Mouse (Mus musculus) thymus, adult 2 months (tissue): Measurements from ENCODE around the gene Abce1. TPM values are rescaled to one million over a fixed set of nuclear protein-coding genes. Genes with fewer than 3 reads are reported as not detected.

Experiments used
- DNase-seq: peaks from one replicate; pipeline ENCODE4 v3.0.0; 2021
- H3K27ac ChIP-seq: fragments of 200-500 bp; 2 replicates; pipeline ENCODE4 v1.5.1; 2012; ENCODE audit warnings: low read length, control low read depth; ENCODE audit not compliant: control insufficient read depth, insufficient read depth
- H3K27me3 ChIP-seq: fragments of 200-500 bp; 2 replicates; pipeline ENCODE4 v1.6.1; 2012; ENCODE audit warnings: mild to moderate bottlenecking, low read length, moderate library complexity, mixed read lengths; ENCODE audit not compliant: control insufficient read depth, insufficient read depth
- H3K36me3 ChIP-seq: fragments of 200-500 bp; 2 replicates; pipeline ENCODE4 v1.6.1; 2012; ENCODE audit warnings: mild to moderate bottlenecking, low read length, moderate library complexity; ENCODE audit not compliant: control insufficient read depth, insufficient read depth
- H3K4me1 ChIP-seq: fragments of 200-500 bp; replicated peaks from 2 replicates; pipeline ENCODE4 v1.6.1; 2012; ENCODE audit warnings: low read length; ENCODE audit not compliant: control insufficient read depth, insufficient read depth
- H3K4me3 ChIP-seq: fragments of 200-500 bp; 2 replicates; pipeline ENCODE4 v1.5.1; 2012; ENCODE audit warnings: mild to moderate bottlenecking, low read length, control low read depth, moderate library complexity; ENCODE audit not compliant: control insufficient read depth, insufficient read depth
- CTCF ChIP-seq: fragments of 200-500 bp; IDR thresholded peaks from 2 replicates; pipeline ENCODE4 v1.5.1; 2012; ENCODE audit warnings: mild to moderate bottlenecking, control low read depth, low read length, moderate library complexity, borderline replicate concordance; ENCODE audit not compliant: control insufficient read depth, poor library complexity, insufficient read depth; ENCODE audit errors: extremely low read depth
- POLR2A ChIP-seq: fragments of 200-500 bp; IDR thresholded peaks from 2 replicates; pipeline ENCODE4 v1.6.1; 2012; ENCODE audit warnings: mild to moderate bottlenecking, low read length, control low read depth, moderate library complexity; ENCODE audit not compliant: control insufficient read depth, poor library complexity, insufficient read depth; ENCODE audit errors: extremely low read depth
- WGBS: fragments of 180-500 bp; shearing (Covaris S2); methylation state at CpG from one replicate; pipeline ENCODE4 v1.1.7; 2018; 5-methylcytosine and 5-hydroxymethylcytosine counted together
- polyA plus RNA-seq: library from polyadenylated mRNA; depleted of rRNA; stranded (reverse); fragments of >200 nt; gene quantifications from 2 replicates; pipeline ENCODE4 v1.2.3, GENCODE M21; 2012

Abce1 gene
- polyA plus RNA-seq, 1 experiment: 20.2 TPM

DNA sequence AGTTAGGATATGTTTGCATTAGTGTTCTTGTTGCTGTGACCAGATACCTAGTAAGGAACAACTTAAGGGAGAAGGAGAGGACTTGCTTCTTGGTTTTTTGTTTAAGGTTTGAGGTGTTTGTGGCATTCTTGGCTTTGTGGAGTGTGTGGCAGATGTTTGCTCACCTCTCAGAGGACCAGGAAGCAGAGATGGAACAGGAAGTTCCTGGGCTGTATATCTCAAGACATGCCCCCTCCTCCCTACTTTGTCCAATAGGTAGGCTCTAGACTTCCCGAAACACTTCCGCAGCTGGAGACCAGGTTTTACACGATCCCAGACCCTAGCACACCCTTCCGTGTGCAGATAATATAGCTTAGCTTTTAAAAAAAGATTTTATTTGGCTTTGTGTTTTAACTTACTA, 62.0 kb downstream of the Abce1 start:
- whole genome bisulfite sequencing: 95% methylated on average over 4 of the region's 4 CpGs
- H3K36me3 ChIP-seq: peaks cover 13% of the 10 kb centered on the region
- TF ChIP-seq CTCF: no peak
- no peak for TF ChIP-seq POLR2A
- H3K4me1 ChIP-seq: peaks cover 3% of the 10 kb centered on the region; the same call in 1 of the 2 replicates
- 0 out of 2 replicates have a peak overlapping the region, but pooled peaks have one; percentile 41 for H3K27ac ChIP-seq
- DNase-seq: no peak
- no peaks in the 10 kb centered on the region for H3K27me3 ChIP-seq
- H3K4me3 ChIP-seq: no peak overlapping the region

DNA sequence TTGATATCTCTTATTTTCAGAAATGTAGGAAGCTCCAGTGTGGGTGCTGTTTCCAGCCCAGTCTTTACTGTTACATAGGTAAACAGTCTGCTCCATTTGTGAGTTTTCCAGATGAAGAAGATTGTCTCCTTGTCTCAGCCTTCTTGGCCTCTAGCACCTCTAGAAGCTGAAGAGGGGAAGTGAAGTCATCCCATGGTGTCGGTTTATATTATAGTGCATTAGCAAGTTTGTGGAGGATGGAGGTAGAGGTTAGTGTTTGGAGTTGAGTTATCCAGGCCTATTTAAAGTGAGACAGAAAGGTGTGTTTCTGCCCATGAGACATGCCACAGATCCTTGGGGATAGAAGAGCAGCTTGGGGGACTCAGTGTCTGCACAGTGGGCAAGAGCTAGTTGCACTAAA, 70.4 kb downstream of the Abce1 start:
- no peak overlapping the region for H3K27ac ChIP-seq
- no peaks in the 10 kb centered on the region for H3K27me3 ChIP-seq
- TF ChIP-seq POLR2A (no peak), CTCF (no peak)
- no peak for DNase-seq
- peaks cover 8% of the 10 kb centered on the region; the same call in 1 of the 2 replicates for H3K36me3 ChIP-seq
- H3K4me3 ChIP-seq: no peak overlapping the region
- WGBS: 5% methylated on average over 1 of the region's 1 CpGs
- H3K4me1 ChIP-seq: no peaks in the 10 kb centered on the region

DNA sequence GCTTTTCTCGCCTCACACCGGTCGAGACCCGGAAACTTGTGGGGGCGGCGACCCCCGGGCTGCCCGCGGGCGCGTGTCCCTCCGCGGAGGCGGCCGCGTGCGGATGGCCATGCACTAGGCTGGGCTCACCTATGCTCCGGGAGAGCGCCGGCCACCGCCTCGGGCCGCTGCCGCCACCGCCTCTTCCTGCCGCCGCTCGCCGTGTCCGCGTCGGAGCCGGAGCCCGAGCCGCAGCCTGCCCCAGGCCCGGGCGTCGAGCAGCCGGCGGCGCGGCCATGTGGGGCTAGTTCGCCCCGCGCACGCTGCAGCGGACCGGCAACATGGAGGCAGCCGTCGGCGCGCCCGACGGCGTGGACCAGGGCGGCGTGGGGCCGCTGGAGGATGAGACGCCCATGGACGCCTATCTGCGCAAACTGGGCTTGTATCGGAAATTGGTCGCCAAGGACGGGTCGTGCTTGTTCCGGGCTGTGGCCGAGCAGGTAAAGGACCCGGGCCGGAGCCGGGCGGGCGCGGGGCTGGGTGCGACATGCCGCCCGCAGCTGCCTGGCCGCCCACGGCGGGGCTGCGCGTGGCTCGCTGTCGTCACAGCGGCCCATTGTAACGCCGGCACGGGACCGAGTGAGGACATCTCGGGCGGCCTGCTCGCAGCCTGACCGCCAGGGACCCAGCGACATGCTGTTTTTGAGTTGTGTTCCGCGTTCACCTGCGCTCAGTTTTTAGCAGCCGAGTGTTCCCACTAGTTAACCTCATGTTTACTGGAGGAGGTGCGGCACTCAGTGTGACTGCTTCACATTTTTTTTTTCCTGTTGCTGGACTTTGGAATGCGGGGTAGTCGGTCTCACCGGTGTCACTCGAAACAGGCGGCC, 71.7 kb downstream of the Abce1 start, which contains the start of gene Otud4:
TSS of gene Otud4 (plus strand) at position 33 of the 866 bp plus-strand sequence.
- DNase-seq: peak; percentile 47
- WGBS: under 1% methylated on average over 103 of the region's 103 CpGs
- Histone ChIP-seq H3K4me3 (peak within 1 kb of the TSS; percentile 79), H3K36me3 (peaks cover 4% of the 10 kb centered on the region; the same call in 1 of the 2 replicates), H3K27ac (peak within 1 kb of the TSS; percentile 82), H3K27me3 (no peaks in the 10 kb centered on the region), H3K4me1 (no peaks in the 10 kb centered on the region)
- TF ChIP-seq CTCF (no peak), POLR2A (no peak)

DNA sequence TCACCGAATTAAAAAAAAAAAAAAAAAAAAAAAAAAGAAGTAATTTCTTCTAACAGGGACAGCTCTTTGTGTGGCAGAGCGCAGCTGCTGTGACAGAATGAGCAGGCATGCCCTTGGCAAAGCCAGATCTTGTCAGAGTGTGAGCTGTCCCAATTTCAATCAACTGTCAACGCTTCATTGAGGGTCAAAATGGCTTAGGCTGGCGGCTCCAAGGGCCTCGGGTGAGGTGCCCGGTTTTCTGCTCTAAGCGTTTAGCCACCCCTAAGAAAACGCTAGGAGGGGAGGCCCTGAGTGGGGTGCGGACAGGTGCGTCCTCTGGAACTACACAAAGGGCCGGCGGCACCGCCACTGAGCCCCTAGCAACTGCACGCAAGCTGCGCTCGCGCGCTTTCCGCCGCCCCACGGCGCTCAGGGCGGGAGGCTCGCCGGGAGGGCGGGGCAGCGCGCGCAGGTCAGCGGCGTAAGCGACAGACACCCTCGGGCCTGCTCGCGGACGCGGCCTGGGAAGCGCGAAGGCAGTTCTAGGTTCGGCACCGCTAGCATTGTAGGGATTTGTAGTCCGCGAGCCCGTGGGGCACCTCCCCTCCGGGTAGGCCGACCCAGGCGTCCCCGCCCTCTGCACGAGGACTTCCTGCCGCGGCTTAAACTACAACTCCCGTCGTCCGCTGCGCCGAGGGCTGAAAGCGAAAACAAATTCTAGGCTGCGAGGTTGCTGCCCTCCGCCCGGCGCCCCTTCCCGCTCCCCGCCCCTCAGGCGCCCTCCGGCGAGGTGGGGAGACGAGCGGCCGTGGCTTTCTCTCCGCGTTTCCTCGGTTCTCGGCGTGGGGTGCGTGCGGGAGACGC, 72.6 kb downstream of the Abce1 start:
- Histone ChIP-seq H3K27ac (peak overlapping the region; percentile 82), H3K4me3 (peak overlapping the region; percentile 79), H3K27me3 (no peaks in the 10 kb centered on the region), H3K36me3 (no peaks in the 10 kb centered on the region), H3K4me1 (no peaks in the 10 kb centered on the region)
- TF ChIP-seq CTCF: 0 out of 2 replicates have a peak, but pooled peaks have one; percentile 13
- TF ChIP-seq POLR2A: peak; percentile 87
- peak; percentile 98 for DNase-seq
- under 1% methylated on average over 77 of the region's 77 CpGs for WGBS

DNA sequence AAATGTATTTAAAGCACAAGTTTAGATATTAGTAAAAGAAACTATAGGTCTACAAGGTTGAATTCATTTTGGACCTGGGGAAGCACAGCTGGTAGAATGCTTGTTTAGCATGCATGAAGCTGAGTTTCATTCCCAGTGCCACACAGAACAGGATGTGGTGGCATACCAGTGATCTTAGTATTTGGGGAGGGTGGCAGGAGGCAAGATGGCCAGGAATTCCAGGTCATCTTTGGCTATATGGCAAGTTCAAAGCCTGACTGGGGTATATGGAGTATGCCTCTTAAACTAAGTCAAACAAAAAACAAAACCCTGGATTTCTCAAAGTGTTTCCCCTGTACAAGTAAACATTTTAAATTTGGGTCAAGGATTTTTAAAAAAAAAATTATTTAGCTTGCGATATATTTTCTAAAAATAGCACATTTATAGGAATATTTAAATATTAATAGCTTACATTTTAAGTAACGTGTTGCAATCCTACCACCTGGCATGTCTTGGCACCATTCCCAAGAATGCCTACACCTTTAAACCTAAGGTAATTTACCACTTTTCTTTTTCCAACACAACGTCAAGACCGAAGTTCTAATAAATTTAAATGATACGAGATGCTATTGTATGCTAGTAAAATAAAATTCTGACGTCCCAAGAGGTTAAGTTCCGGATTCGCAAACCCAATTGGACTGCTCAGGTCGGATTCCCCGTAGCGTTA, 73.4 kb downstream of the Abce1 start:
- H3K27ac ChIP-seq: peak overlapping the region; percentile 82; the same call in 1 of the 2 replicates
- H3K36me3 ChIP-seq: no peaks in the 10 kb centered on the region
- peak overlapping the region; percentile 60; the same call in 1 of the 2 replicates for H3K4me3 ChIP-seq
- no peak for TF ChIP-seq CTCF
- TF ChIP-seq POLR2A: no peak
- H3K4me1 ChIP-seq: no peaks in the 10 kb centered on the region
- WGBS: 5% methylated on average over 11 of the region's 11 CpGs
- DNase-seq: peak; percentile 9
- H3K27me3 ChIP-seq: no peaks in the 10 kb centered on the region

DNA sequence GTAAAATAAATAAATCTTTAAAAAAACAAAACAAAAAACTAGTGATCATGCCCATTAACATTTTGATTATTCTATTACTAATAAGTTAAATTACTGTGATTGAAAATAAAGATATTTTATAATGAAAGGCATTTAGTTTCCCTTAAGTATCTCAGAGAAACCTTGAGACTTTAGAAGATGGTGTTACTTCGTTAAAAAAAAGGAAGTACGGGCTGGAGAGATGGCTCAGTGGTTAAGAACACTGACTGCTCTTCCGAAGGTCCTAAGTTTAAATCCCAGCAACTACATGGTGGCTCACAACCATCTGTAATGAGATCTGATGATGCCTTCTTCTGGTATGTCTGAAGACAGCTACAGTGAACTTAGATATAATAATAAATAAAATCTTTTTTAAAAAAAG, 74.3 kb downstream of the Abce1 start:
- no peak for TF ChIP-seq POLR2A
- TF ChIP-seq CTCF: no peak
- no peak for DNase-seq
- WGBS: 50% methylated on average over 3 of the region's 3 CpGs
- no peaks in the 10 kb centered on the region for H3K4me1 ChIP-seq
- no peaks in the 10 kb centered on the region for H3K27me3 ChIP-seq
- no peak overlapping the region for H3K4me3 ChIP-seq
- no peaks in the 10 kb centered on the region for H3K36me3 ChIP-seq
- H3K27ac ChIP-seq: no peak overlapping the region
